Mouse (Mus musculus): ENCODE measurements around the gene Cnot11. TPM values are rescaled to one million over a fixed set of nuclear protein-coding genes. Genes with fewer than 3 reads are reported as not detected.

Gene Cnot11
- polyA plus RNA-seq, 2 experiments = 23.8 to 30.6 TPM

DNA sequence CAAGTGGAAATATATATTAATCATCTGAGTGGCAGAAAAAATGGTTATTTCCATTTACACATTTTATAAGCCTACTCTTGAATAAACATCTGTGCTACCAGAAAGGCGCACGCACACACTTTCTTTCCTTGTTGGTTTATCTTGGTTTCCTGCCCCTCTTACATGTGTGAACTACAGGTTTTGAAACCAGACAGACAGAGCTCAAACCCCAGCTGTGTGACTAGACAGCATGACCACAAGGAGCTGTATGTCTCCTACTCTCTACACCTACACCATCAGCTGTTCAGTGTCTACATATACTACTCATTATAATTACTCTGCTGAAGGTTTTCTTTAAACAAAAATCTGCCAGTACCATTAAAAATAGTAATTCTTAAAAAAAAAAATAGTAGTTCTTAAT lies 24.2 kb downstream of the Cnot11 start:
- Histone ChIP-seq H3K9ac (ENCODE audit: low read depth, low read length, severe bottlenecking) (no peak overlapping the region), H3K4me3 (replicated peaks; ENCODE audit: low read length) (no peak overlapping the region), H3K27ac (replicated peaks; ENCODE audit: low read depth, low read length) (no peak overlapping the region), H3K4me1 (ENCODE audit: control insufficient read depth, insufficient read depth, low read length) (no peaks in the 10 kb centered on the region), H3K36me3 (ENCODE audit: control insufficient read depth, insufficient read depth, low read length) (peaks cover 79% of the 10 kb centered on the region), H3K4me2 (replicated peaks; ENCODE audit: low read depth, low read length, severe bottlenecking) (no peak overlapping the region), H3K27me3 (ENCODE audit: control insufficient read depth, insufficient read depth, low read length) (no peaks in the 10 kb centered on the region), H3K9me3 (ENCODE audit: control insufficient read depth, low read length) (no peaks in the 10 kb centered on the region)
- DNase-seq (ENCODE audit: low spot score) (no peak), ATAC-seq (ENCODE audit: low FRiP score, low read depth) (no peak)
- 93% methylated on average over 2 of the region's 2 CpGs for WGBS
- no peak for TF ChIP-seq POLR2A (IDR thresholded peaks at IDR 0.05; ENCODE audit: borderline replicate concordance, extremely low read depth, insufficient read depth, insufficient read length)

GRCm38 (mm10) chr1:39561920-39562319 lies 27.1 kb downstream of the Cnot11 start:
- ATAC-seq (ENCODE audit: low FRiP score, low read depth) = no peak
- no peak overlapping the region for H3K27ac ChIP-seq (replicated peaks; ENCODE audit: low read depth, low read length)
- no peak for TF ChIP-seq POLR2A (IDR thresholded peaks at IDR 0.05; ENCODE audit: borderline replicate concordance, extremely low read depth, insufficient read depth, insufficient read length)
- H3K4me3 ChIP-seq (replicated peaks; ENCODE audit: low read length) = no peak overlapping the region
- no peak for DNase-seq (ENCODE audit: low spot score)
- WGBS = 49% methylated on average over 1 of the region's 1 CpGs
- H3K4me2 ChIP-seq (replicated peaks; ENCODE audit: low read depth, low read length, severe bottlenecking) = no peak overlapping the region
- no peaks in the 10 kb centered on the region for H3K4me1 ChIP-seq (ENCODE audit: control insufficient read depth, insufficient read depth, low read length)
- no peaks in the 10 kb centered on the region for H3K9me3 ChIP-seq (ENCODE audit: control insufficient read depth, low read length)
- H3K36me3 ChIP-seq (ENCODE audit: control insufficient read depth, insufficient read depth, low read length) = peaks cover 58% of the 10 kb centered on the region
- H3K27me3 ChIP-seq (ENCODE audit: control insufficient read depth, insufficient read depth, low read length) = no peaks in the 10 kb centered on the region
- no peak overlapping the region for H3K9ac ChIP-seq (ENCODE audit: low read depth, low read length, severe bottlenecking)

GRCm38 (mm10) chr1:39563161-39563560 lies 28.4 kb downstream of the Cnot11 start:
- Histone ChIP-seq H3K9ac (ENCODE audit: low read depth, low read length, severe bottlenecking) (no peak overlapping the region), H3K4me1 (ENCODE audit: control insufficient read depth, insufficient read depth, low read length) (no peaks in the 10 kb centered on the region), H3K4me2 (replicated peaks; ENCODE audit: low read depth, low read length, severe bottlenecking) (no peak overlapping the region), H3K27me3 (ENCODE audit: control insufficient read depth, insufficient read depth, low read length) (no peaks in the 10 kb centered on the region), H3K4me3 (replicated peaks; ENCODE audit: low read length) (no peak overlapping the region), H3K27ac (replicated peaks; ENCODE audit: low read depth, low read length) (no peak overlapping the region), H3K36me3 (ENCODE audit: control insufficient read depth, insufficient read depth, low read length) (peaks cover 45% of the 10 kb centered on the region), H3K9me3 (ENCODE audit: control insufficient read depth, low read length) (no peaks in the 10 kb centered on the region)
- ATAC-seq (ENCODE audit: low FRiP score, low read depth) (no peak), DNase-seq (ENCODE audit: low spot score) (no peak)
- TF ChIP-seq POLR2A (IDR thresholded peaks at IDR 0.05; ENCODE audit: borderline replicate concordance, extremely low read depth, insufficient read depth, insufficient read length) = no peak
- WGBS = 82% methylated on average over 7 of the region's 7 CpGs

GRCm38 (mm10) chr1:39564603-39565002 lies 29.8 kb downstream of the Cnot11 start:
- Histone ChIP-seq H3K4me2 (replicated peaks; ENCODE audit: low read depth, low read length, severe bottlenecking) (no peak overlapping the region), H3K36me3 (ENCODE audit: control insufficient read depth, insufficient read depth, low read length) (peaks cover 32% of the 10 kb centered on the region), H3K9ac (ENCODE audit: low read depth, low read length, severe bottlenecking) (no peak overlapping the region), H3K27me3 (ENCODE audit: control insufficient read depth, insufficient read depth, low read length) (no peaks in the 10 kb centered on the region), H3K4me1 (ENCODE audit: control insufficient read depth, insufficient read depth, low read length) (no peaks in the 10 kb centered on the region), H3K27ac (replicated peaks; ENCODE audit: low read depth, low read length) (no peak overlapping the region), H3K9me3 (ENCODE audit: control insufficient read depth, low read length) (no peaks in the 10 kb centered on the region), H3K4me3 (replicated peaks; ENCODE audit: low read length) (no peak overlapping the region)
- TF ChIP-seq POLR2A (IDR thresholded peaks at IDR 0.05; ENCODE audit: borderline replicate concordance, extremely low read depth, insufficient read depth, insufficient read length) = no peak
- WGBS = 69% methylated on average over 3 of the region's 3 CpGs
- ATAC-seq (ENCODE audit: low FRiP score, low read depth) (no peak), DNase-seq (ENCODE audit: low spot score) (no peak)

DNA sequence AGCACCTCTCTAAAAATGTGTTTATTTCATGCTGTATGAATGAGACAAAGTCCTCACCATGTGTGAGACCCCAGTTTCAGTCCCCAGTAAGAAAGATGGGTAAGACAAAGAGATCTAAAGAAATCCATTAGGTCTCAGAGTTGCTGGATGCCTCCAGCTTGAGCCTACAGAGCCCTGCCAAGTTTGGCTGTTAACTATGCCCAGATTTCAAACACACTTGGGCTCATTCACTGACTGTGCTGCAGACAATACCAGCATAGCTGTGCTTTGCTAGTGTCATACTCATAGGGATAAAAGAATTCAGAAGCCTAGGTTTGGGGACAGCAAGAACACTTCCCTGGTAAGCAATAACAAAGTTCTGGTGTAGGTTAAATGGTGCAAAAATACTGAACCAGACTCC lies 33.3 kb downstream of the Cnot11 start:
- Histone ChIP-seq H3K9ac (ENCODE audit: low read depth, low read length, severe bottlenecking) (no peak overlapping the region), H3K4me3 (replicated peaks; ENCODE audit: low read length) (no peak overlapping the region), H3K27ac (replicated peaks; ENCODE audit: low read depth, low read length) (no peak overlapping the region), H3K4me2 (replicated peaks; ENCODE audit: low read depth, low read length, severe bottlenecking) (no peak overlapping the region), H3K4me1 (ENCODE audit: control insufficient read depth, insufficient read depth, low read length) (peaks cover 9% of the 10 kb centered on the region; the same call in 1 of the 2 replicates), H3K27me3 (ENCODE audit: control insufficient read depth, insufficient read depth, low read length) (no peaks in the 10 kb centered on the region), H3K9me3 (ENCODE audit: control insufficient read depth, low read length) (no peaks in the 10 kb centered on the region), H3K36me3 (ENCODE audit: control insufficient read depth, insufficient read depth, low read length) (peaks cover 14% of the 10 kb centered on the region)
- TF ChIP-seq POLR2A (IDR thresholded peaks at IDR 0.05; ENCODE audit: borderline replicate concordance, extremely low read depth, insufficient read depth, insufficient read length) = no peak
- no peak for DNase-seq (ENCODE audit: low spot score)
- ATAC-seq (ENCODE audit: low FRiP score, low read depth) = no peak

GRCm38 (mm10) chr1:39571653-39572052 lies 36.9 kb downstream of the Cnot11 start:
- H3K9ac ChIP-seq (ENCODE audit: low read depth, low read length, severe bottlenecking) = no peak overlapping the region
- DNase-seq (ENCODE audit: low spot score) = no peak
- no peak for TF ChIP-seq POLR2A (IDR thresholded peaks at IDR 0.05; ENCODE audit: borderline replicate concordance, extremely low read depth, insufficient read depth, insufficient read length)
- 46% methylated on average over 6 of the region's 6 CpGs for WGBS
- no peaks in the 10 kb centered on the region for H3K9me3 ChIP-seq (ENCODE audit: control insufficient read depth, low read length)
- no peaks in the 10 kb centered on the region for H3K36me3 ChIP-seq (ENCODE audit: control insufficient read depth, insufficient read depth, low read length)
- no peak overlapping the region for H3K4me3 ChIP-seq (replicated peaks; ENCODE audit: low read length)
- H3K4me2 ChIP-seq (replicated peaks; ENCODE audit: low read depth, low read length, severe bottlenecking) = no peak overlapping the region
- no peak for ATAC-seq (ENCODE audit: low FRiP score, low read depth)
- H3K27me3 ChIP-seq (ENCODE audit: control insufficient read depth, insufficient read depth, low read length) = no peaks in the 10 kb centered on the region
- no peak overlapping the region for H3K27ac ChIP-seq (replicated peaks; ENCODE audit: low read depth, low read length)
- H3K4me1 ChIP-seq (ENCODE audit: control insufficient read depth, insufficient read depth, low read length) = peaks cover 26% of the 10 kb centered on the region

All from limb, embryonic 14.5 days (tissue).